Mouse (Mus musculus): ENCODE results near the gene Elovl7.

- TF ChIP-seq CTCF (IDR thresholded peaks at IDR 0.05; ENCODE audit: control insufficient read depth, insufficient read depth, low read length) (no peak), POLR2A (IDR thresholded peaks at IDR 0.05; ENCODE audit: borderline replicate concordance, control insufficient read depth, low read depth, low read length) (no peak)
Observed at GRCm38 (mm10) chr13:108241715-108242114, 27.5 kb downstream of the Elovl7 start.
